Mouse (Mus musculus): Measurements from ENCODE around the gene Btbd9.

DNA sequence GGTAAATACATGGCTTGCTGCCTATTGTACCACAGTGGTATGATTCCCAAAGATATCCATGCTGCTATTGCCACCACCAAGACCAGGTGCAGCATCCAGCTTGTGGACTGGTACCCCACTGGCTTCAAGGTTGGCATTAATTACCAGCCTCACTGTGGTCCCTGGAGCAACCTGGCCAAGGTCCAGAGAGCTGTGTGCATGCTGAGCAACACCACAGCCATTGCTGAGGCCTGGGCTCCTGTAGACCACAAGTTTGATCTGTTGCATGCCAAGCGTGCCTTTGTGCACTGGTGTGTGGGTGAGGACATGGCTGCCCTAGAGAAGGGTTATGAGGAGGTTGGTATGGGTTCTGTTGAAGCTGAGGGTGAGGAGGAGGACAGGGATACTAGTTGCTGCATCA is 397.9 kb downstream of the Btbd9 start:
- TF ChIP-seq GATA1 (IDR thresholded peaks at IDR 0.05; ENCODE audit: borderline replicate concordance, low read length) (no peak), FLI1 (IDR thresholded peaks at IDR 0.05; ENCODE audit: low read length) (no peak)

Data from megakaryocyte, embryonic 14.5 days (primary cell).